Mouse (Mus musculus): ENCODE data around the gene Sipa1l3.

- TF ChIP-seq POLR2A (IDR thresholded peaks at IDR 0.05; ENCODE audit: borderline replicate concordance, insufficient read depth, low read length) (no peak), CTCF (IDR thresholded peaks at IDR 0.05; ENCODE audit: borderline replicate concordance, insufficient read depth, low read depth, low read length) (no peak)
Measured at GRCm38 (mm10) chr7:29496953-29497590, 21.4 kb downstream of the Sipa1l3 start.
